Mouse (Mus musculus) testis, adult 10 weeks (tissue): ENCODE results near the gene Ubald1. TPM values are rescaled to one million over a fixed set of nuclear protein-coding genes. Genes with fewer than 3 reads are reported as not detected.

ENCODE experiments used
- polyA plus RNA-seq: library from polyadenylated mRNA; stranded (reverse); fragments of 350-450 nt; fragmentation: Illumina TruSeq; extraction: RNeasy Lipid Tissue Mini Kit (QIAGEN cat#74804); gene quantifications from one replicate; pipeline ENCODE4 v1.2.3, GENCODE M21; 2014; ENCODE audit warnings: low read depth, low replicate concordance

Gene Ubald1
- 4.2 TPM for polyA plus RNA-seq

DNA sequence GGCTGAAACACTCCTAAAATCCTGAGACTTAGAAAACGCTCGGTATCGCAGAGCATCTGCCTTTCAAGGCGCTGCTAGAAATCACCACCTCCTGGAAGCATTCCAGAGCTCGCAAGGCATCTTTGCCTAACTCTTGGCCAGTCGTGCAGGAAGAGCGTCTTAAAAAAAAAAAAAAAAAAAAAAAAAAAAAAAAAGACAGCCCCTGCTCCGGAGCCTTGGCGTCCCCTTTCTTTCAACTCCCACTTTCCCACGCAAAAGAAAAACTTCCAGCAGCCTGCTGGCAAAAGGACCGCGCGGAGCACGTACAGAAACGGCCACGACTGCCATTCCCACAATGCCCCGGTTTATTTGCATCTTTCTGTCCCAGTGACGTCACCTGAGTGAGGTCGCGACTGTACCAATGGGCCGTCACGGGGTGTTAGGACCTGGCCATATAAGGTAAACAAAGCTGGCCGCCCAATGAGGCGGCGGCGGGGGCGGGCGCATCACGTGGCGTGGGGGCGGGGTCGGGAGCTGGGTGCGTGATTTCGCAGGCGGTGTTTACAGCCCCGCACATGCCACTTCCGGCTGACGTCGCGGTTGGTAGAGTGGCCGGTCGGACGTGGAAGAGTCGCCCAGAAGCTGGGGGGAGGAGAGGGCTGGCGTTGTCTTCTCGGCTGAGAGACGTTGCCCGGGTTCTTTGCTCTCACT, at the start of gene Ubald1:
Gene Ubald1 (minus strand): TSS at position 180 of the 690 bp plus-strand sequence.

DNA sequence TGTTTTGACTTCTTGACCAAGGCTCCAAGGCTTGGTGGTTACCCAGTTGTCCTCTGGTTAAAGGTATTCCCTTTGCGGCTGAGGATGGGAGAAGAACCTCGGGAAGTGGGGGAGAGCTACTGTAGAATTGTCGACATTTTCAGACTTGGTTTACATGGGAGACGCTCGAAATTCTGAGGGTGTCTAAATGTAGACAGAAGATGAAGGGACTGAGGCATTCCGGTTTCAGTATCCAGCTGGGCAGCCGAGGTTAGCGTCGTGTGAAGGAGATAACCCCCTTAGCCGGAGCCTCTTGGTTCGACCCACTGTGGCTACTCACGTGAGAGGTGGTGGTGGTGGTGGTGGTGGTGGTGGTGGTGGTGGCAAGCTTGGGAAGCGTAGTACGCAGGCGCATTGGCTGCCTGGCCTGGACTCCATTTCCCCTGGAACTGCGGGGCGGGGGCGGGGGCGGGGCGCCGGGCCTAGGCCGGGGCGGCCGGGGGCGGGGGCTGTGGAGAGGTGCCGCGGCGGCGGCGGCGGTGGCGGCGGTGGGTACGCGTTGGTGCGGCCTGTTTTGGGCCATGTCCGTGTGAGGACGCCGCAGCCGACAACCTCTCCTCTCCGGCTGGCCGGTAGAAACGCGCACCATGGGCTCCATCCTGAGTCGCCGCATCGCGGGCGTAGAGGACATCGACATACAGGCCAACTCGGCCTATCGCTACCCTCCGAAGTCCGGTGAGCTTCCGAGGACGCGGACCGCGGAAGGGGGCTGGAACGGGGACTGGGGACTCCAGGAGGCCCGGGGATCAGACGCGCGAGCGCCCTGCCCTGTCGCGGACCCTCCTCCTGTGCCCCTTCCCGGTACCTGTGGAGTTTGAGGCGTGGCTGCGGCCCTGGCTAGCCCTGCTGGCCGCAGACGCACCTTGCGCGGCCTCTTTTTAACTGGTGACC, 5.9 kb upstream of the Ubald1 start, which contains the start of gene Mgrn1:
Gene Mgrn1 (plus strand): TSS at position 490 of the 930 bp plus-strand sequence.

GRCm38 (mm10) chr16:4835191-4835590, 44.9 kb downstream of the Ubald1 start, which contains the start of gene 4930562C15Rik:
Gene 4930562C15Rik, plus strand, starts transcription at chr16:4835416.

Other genes starting within 250 kb of the Ubald1 start
- 1.4 TPM for gene Vasn, start 240.4 kb downstream of the Ubald1 start, polyA plus RNA-seq
- gene Dnaja3, start 240.3 kb downstream of the Ubald1 start, polyA plus RNA-seq = 26.9 TPM
- gene Coro7, start 200.5 kb downstream of the Ubald1 start, polyA plus RNA-seq = 0.31 TPM
- 0.28 TPM for gene Nmral1, start 161.0 kb downstream of the Ubald1 start, polyA plus RNA-seq
- 639 TPM for gene Hmox2, start 154.0 kb downstream of the Ubald1 start, polyA plus RNA-seq
- gene Cdip1, start 90.0 kb downstream of the Ubald1 start, polyA plus RNA-seq = 26.2 TPM
- 21.1 TPM for gene 4930562C15Rik, start 44.9 kb downstream of the Ubald1 start, polyA plus RNA-seq
- gene Mgrn1, start 5.9 kb upstream of the Ubald1 start, polyA plus RNA-seq = 2.8 TPM
- gene Nudt16l1, start 58.4 kb upstream of the Ubald1 start, polyA plus RNA-seq = 5.9 TPM
- gene Anks3, start 83.9 kb upstream of the Ubald1 start, polyA plus RNA-seq = 9.8 TPM
- gene Sept12, start 117.5 kb upstream of the Ubald1 start, polyA plus RNA-seq = 61.6 TPM
- gene Smim22, start 127.0 kb upstream of the Ubald1 start, polyA plus RNA-seq = not detected
- 3.5 TPM for gene Rogdi, start 133.2 kb upstream of the Ubald1 start, polyA plus RNA-seq
- gene Glyr1, start 169.5 kb upstream of the Ubald1 start, polyA plus RNA-seq = 50.3 TPM
- 24.4 TPM for gene Ubn1, start 169.7 kb upstream of the Ubald1 start, polyA plus RNA-seq